Mouse (Mus musculus) lung, postnatal 0 days (tissue): ENCODE measurements around the gene Prr14l.

Experiments
- CTCF ChIP-seq: IDR thresholded peaks from 2 replicates; pipeline ENCODE4 v1.5.1; 2016; ENCODE audit warnings: antibody characterized with exemption, mild to moderate bottlenecking
- EP300 ChIP-seq: IDR thresholded peaks from 2 replicates; pipeline ENCODE4 v1.6.1; 2016; ENCODE audit warnings: antibody characterized with exemption, mild to moderate bottlenecking, control low read depth

- TF ChIP-seq CTCF = no peak
- no peak for TF ChIP-seq EP300
These were observed 94.4 kb downstream of the Prr14l start for GRCm38 (mm10) chr5:32759662-32760061.
